Mouse (Mus musculus): ENCODE measurements at regions not wholly inside any gene's neighbourhood (a gene's known extent, or its start where the extent isn't known, plus 50 kb on each side); places are given as distances from the start of the nearest gene placed in this dataset.

GRCm38 (mm10) chr12:77135661-77136060 lies 102.3 kb upstream of the Fut8 start:
- no peak for DNase-seq (ENCODE audit: low read depth)

DNA sequence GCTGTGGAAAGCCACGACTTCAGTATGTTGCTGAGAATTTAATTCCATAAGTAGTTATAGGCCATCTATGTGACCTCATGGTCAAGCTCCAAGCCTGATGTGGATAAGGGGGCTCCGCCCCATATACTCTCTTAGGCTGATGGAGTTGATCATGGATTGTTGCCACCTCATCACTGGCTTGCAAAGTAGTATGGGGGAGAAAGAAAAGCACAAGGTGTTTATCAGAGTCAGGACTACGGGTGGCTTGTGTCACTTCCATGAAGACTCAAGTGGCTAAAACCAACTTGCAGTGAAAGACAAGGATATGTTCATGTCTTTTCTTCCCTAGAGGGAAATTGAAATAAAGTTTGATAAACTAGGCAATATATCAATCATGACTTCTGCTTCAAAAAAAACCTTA lies 102.9 kb upstream of the Fut8 start:
- DNase-seq (ENCODE audit: low read depth), result no peak

GRCm38 (mm10) chr12:77134306-77135010 lies 103.5 kb upstream of the Fut8 start:
- DNase-seq (ENCODE audit: low read depth), result no peak

- DNase-seq (ENCODE audit: low read depth), result no peak
These were observed 104.2 kb upstream of the Fut8 start for GRCm38 (mm10) chr12:77133465-77134305.

GRCm38 (mm10) chr12:77131328-77131727 lies 106.6 kb upstream of the Fut8 start:
- DNase-seq (ENCODE audit: low read depth), result peak; percentile 70

- peak; percentile 86 for DNase-seq (ENCODE audit: low read depth)
These were observed 107.4 kb upstream of the Fut8 start for GRCm38 (mm10) chr12:77130526-77130925.

DNA sequence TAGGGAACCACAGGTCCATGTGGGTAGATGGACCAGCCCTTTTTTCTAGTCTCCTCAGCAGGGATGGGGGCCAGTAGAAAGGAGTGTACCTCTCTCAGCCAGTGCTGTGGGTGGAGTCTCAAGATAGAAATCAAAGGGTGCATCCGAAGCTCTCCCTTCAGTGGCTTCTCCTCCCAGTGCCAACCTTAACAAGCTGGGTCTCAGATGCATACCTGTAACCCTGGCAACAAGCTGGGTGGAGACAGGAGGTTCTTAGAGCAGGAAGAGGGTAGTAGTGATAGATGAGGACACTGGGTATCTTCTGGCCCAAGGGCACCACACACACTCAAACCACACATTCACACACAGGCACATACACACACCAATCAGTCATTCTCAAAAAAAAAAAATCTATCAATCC lies 113.7 kb upstream of the Fut8 start:
- peak; percentile 67 for DNase-seq (ENCODE audit: low read depth)

- peak; percentile 85 for DNase-seq (ENCODE audit: low read depth)
These were observed 124.4 kb upstream of the Fut8 start for GRCm38 (mm10) chr12:77113516-77113915.

DNA sequence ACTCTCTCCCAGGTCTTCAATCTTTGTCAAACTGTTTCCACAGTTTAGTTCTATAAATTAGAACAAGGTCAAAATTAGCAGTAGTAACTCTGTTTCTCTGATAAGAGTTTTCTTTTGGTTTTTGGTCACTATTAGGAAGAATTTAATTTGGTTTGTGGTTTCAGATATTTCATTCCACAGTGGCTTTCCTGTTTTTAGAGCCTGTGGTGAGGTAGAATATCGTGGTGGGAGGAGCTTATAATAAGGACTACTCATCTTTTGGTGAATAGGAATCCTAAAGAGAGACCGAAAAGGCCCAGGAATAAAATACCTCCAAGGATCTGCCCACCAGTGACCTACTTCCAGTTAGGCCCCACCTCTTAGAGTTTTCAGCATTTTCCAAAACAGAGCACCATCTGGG lies 125.8 kb upstream of the Fut8 start:
- DNase-seq (ENCODE audit: low read depth), result peak; percentile 38

DNA sequence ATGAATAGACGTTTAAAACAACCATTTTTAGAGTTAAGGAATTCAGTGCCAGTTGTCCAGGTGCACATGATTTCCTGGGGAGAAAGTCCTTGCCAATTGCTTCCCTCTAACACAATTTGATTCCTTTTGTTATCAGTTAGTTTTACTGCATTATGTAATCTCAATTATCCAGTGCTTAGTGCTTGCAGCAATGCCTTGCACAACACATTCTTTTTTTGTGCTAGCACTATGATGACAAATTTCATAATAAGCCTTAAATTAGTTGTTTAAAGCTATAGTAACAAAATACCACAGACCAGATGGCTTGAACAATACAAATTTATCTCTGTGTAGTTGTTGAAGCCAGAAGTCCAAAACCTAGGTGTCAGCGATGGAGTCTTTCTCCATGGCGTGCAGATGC lies 130.7 kb upstream of the Fut8 start:
- no peak for DNase-seq (ENCODE audit: low read depth)

DNA sequence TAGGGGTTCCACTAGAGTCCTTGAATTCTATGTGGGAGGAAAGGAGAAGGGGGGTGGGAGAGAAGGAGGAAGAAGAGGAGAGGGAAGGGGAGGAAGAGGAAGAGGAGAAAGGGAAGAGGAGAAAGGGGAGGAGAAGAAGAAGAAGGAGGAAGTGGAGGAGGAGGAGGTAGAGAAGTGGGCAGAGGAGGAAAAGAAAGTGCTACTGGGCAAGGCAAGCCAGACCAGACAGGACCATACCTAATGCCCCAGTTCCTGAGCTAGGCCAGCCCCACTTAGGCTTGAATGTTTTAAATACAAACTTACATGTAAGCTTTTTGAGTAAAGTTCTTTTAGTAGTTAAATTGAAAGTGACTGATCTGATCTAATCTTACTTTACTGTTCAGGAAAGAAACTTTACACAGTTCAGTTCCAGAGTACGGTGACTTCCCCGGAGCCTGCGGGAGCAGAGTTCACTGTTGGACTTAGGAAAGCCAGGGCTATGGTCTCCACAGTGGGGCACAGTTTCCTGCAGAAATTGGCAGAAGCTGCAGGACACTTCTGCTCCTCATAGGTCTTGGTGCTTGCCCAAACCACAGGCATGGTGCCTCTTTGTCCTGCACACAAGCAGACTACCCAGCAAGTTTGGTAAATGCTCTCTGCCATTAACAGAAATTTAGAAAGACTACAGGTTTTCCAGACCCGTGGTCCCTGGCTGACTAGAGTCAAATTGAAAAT lies 131.9 kb upstream of the Fut8 start:
- DNase-seq (ENCODE audit: low read depth), result no peak

- DNase-seq (ENCODE audit: low read depth), result no peak
These were observed 137.4 kb upstream of the Fut8 start for GRCm38 (mm10) chr12:77100482-77100881.

GRCm38 (mm10) chr12:77099521-77099920 lies 137.5 kb upstream of the Max start:
- no peak for DNase-seq (ENCODE audit: low read depth)

GRCm38 (mm10) chr12:77098821-77099220 lies 136.8 kb upstream of the Max start:
- no peak for DNase-seq (ENCODE audit: low read depth)

DNA sequence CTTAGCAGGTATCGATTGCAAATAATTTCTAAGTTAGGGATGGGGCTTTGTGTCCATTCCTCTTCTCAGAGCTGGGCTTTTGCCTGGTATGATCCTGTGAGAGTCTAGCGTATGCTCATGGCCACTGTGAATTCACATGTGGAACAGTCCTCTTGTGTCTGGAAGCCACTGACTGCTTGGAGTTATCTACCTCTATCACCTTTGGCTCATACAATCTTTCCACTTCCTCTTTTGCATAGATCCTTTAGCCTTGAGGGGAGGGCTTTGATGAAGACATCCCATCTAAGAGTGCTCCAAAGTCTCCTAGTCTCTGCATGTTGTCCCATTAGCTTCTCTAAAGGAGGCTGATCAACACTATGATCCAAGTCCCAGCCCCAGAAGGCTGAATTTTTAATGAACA lies 135.8 kb upstream of the Max start:
- DNase-seq (ENCODE audit: low read depth), result no peak

DNA sequence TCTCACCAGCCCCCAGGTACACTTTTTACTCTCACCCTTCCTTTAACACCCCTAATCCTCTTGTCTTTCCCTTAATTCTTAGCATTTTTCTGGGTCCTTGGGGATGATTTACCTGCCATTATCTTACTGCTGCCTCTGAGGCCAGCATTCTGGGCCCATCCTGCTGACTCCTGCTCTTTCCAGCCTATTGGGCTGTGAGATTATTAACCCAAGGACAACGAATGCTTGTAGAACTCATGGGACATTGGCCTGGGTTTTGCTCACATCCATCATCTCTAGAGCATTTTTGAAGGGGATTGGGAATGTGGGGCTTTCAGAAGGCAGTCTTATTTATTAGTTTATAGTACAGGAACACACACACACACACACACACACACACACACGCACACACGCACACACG lies 134.5 kb upstream of the Max start:
- DNase-seq (ENCODE audit: low read depth), result no peak

GRCm38 (mm10) chr12:77094999-77095915 lies 133.3 kb upstream of the Max start:
- no peak for DNase-seq (ENCODE audit: low read depth)

DNA sequence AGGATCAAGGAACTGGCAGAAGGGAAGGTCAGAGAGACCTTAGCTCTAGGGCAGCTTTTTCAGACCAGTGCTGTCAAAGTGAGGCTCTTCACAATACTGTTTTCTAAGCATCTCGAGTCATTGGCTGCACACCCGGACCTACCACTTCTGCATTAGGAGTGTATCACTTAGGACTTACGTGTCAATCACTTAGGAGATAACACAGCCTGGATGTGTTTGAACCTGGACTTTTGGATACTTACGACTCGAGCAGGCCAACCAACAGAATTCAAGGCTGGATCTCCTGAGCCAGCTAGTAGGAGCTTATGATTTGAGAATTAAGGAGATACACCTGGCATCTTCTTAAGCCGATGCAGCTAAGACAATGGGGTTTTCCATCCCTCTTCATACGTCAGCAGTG lies 132.2 kb upstream of the Max start:
- no peak for DNase-seq (ENCODE audit: low read depth)

GRCm38 (mm10) chr12:77092741-77093140 lies 130.7 kb upstream of the Max start:
- no peak for DNase-seq (ENCODE audit: low read depth)

GRCm38 (mm10) chr12:77092143-77092542 lies 130.1 kb upstream of the Max start:
- no peak for DNase-seq (ENCODE audit: low read depth)

GRCm38 (mm10) chr12:77091700-77092099 lies 129.7 kb upstream of the Max start:
- no peak for DNase-seq (ENCODE audit: low read depth)

GRCm38 (mm10) chr12:77090525-77090924 lies 128.5 kb upstream of the Max start:
- DNase-seq (ENCODE audit: low read depth), result no peak
